ENCODE assay signal across 22 mouse cellular contexts in the genomic region with DNA sequence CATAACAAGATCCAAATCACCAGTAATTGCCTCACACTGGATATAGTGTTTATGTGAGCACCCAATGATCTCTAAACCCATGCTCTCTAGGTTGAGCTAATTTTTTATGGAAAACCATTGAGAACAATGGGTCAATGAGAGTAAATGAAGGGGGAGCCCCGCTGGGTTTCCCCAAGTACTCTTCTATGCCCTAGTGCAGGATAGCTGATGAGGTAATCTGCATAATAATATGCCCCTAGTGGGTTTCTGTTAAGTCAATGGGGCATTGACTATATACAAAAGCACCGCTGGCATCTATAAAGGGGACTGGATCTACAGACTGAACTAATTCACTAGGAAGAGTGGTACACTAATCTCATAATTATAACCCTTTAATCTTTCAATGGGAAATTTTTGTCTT.
DNase-seq lines count a peak whose midpoint lies in the region; ATAC-seq and TF ChIP-seq lines count a peak whose summit lies in the region.
"Had no signal": no experiment of that assay in that cellular context is flagged by ENCODE, and none has a peak within 500 bp of the region (broad histone marks: within the 10 kb centered on the region; RNA-seq: fewer than 3 reads in every experiment).

No protein-coding gene starts in this region.

- no peak overlapping the region for H3K9ac ChIP-seq in midbrain, embryonic 11.5 days (ENCODE audit: low read length)
- no peak overlapping the region for H3K9ac ChIP-seq in midbrain, postnatal 0 days (replicated peaks; ENCODE audit: low read length, poor library complexity, severe bottlenecking)
- H3K9ac ChIP-seq in ES-E14 (ENCODE audit: insufficient read depth, low read depth, low read length, poor library complexity, severe bottlenecking): no peak overlapping the region
- H3K9ac ChIP-seq in hindbrain, embryonic 14.5 days: no peak overlapping the region
- H3K9ac ChIP-seq: embryonic facial prominence, embryonic 13.5 days; heart, embryonic 13.5 days had no signal

- peak; percentile 79 for DNase-seq in midbrain, embryonic 11.5 days (ENCODE audit: low spot score, missing footprints)
- DNase-seq in midbrain, postnatal 0 days (ENCODE audit: low spot score): no peak
- DNase-seq in ES-E14 (ENCODE audit: low read depth, low spot score): peak; percentile 24
- peak; percentile 16 for DNase-seq in ZHBTc4 (ENCODE audit: low read depth, low spot score)
- no peak for DNase-seq in hindbrain, embryonic 14.5 days (ENCODE audit: low spot score)
- DNase-seq in layer of hippocampus, adult 9-11 months: no peak
- no peak for DNase-seq in spleen, adult 12 weeks (ENCODE audit: low spot score)
- DNase-seq: adrenal gland, adult 8-10 months; cerebellum, adult 11 months; cerebellum, postnatal 36 days; heart, adult 11 months; heart, postnatal 36 days; lung, adult 2 months; lung, postnatal 4 days; spleen, adult 18-20 months; thymus, adult 18-20 months had no signal

- peaks cover 2% of the 10 kb centered on the region; the same call in 1 of the 2 replicates for H3K4me1 ChIP-seq in midbrain, embryonic 11.5 days (ENCODE audit: control insufficient read depth, insufficient read depth, low read length)
- H3K4me1 ChIP-seq in midbrain, postnatal 0 days (ENCODE audit: insufficient read depth, low read length): no peaks in the 10 kb centered on the region
- no peaks in the 10 kb centered on the region for H3K4me1 ChIP-seq in ES-E14 (ENCODE audit: control insufficient read depth in 2 of 2, insufficient read depth in 2 of 2, low read length in 2 of 2, poor library complexity in 1 of 2)
- H3K4me1 ChIP-seq in hindbrain, embryonic 14.5 days (replicated peaks; ENCODE audit: control insufficient read depth, insufficient read depth, low read length): no peaks in the 10 kb centered on the region; the same call in 1 of the 2 replicates
- H3K4me1 ChIP-seq: embryonic facial prominence, embryonic 13.5 days; heart, embryonic 13.5 days had no signal

- no peak overlapping the region for H3K4me3 ChIP-seq in midbrain, embryonic 11.5 days (ENCODE audit: low read depth, low read length)
- H3K4me3 ChIP-seq in midbrain, postnatal 0 days (ENCODE audit: low read depth, low read length): no peak overlapping the region
- no peak overlapping the region for H3K4me3 ChIP-seq in ES-E14 (ENCODE audit: insufficient read depth in 1 of 2, low read depth in 1 of 2, low read length in 2 of 2, poor library complexity in 1 of 2, severe bottlenecking in 1 of 2)
- no peak overlapping the region for H3K4me3 ChIP-seq in hindbrain, embryonic 14.5 days (replicated peaks; ENCODE audit: low read length)
- H3K4me3 ChIP-seq: embryonic facial prominence, embryonic 13.5 days; heart, embryonic 13.5 days; limb, embryonic 10.5 days had no signal

- no peak overlapping the region for H3K4me2 ChIP-seq in midbrain, embryonic 11.5 days
- H3K4me2 ChIP-seq in midbrain, postnatal 0 days (ENCODE audit: low read depth, low read length, poor library complexity, severe bottlenecking): no peak overlapping the region
- no peak overlapping the region for H3K4me2 ChIP-seq in hindbrain, embryonic 14.5 days (replicated peaks)
- H3K4me2 ChIP-seq: embryonic facial prominence, embryonic 13.5 days; heart, embryonic 13.5 days; liver, embryonic 11.5 days had no signal

- in situ Hi-C loops in ES-E14 (cut with MboI; ENCODE audit: low sequenced_read_pairs in 2 of 2, unreplicated experiment in 2 of 2): no loop called here

- 8% methylated on average over 2 of the region's 2 CpGs for WGBS in midbrain, embryonic 11.5 days
- 15% methylated on average over 2 of the region's 2 CpGs for WGBS in midbrain, postnatal 0 days
- WGBS in hindbrain, embryonic 14.5 days: 4% methylated on average over 2 of the region's 2 CpGs

- no peaks in the 10 kb centered on the region for H3K27me3 ChIP-seq in midbrain, embryonic 11.5 days (ENCODE audit: control insufficient read depth, insufficient read depth, low read length)
- no peaks in the 10 kb centered on the region for H3K27me3 ChIP-seq in midbrain, postnatal 0 days (ENCODE audit: insufficient read depth, low read length)
- no peaks in the 10 kb centered on the region for H3K27me3 ChIP-seq in hindbrain, embryonic 14.5 days (ENCODE audit: control insufficient read depth, insufficient read depth, low read length)
- H3K27me3 ChIP-seq: embryonic facial prominence, embryonic 13.5 days; heart, embryonic 13.5 days had no signal

- no peak overlapping the region for H3K27ac ChIP-seq in midbrain, embryonic 11.5 days (ENCODE audit: low read depth, low read length)
- no peak overlapping the region for H3K27ac ChIP-seq in midbrain, postnatal 0 days (ENCODE audit: low read depth, low read length)
- H3K27ac ChIP-seq in ES-E14 (ENCODE audit: insufficient read depth, low read depth, low read length, poor library complexity, severe bottlenecking): no peak overlapping the region
- H3K27ac ChIP-seq in hindbrain, embryonic 14.5 days: no peak overlapping the region
- H3K27ac ChIP-seq: embryonic facial prominence, embryonic 13.5 days; heart, embryonic 13.5 days; kidney, postnatal 0 days; limb, embryonic 10.5 days had no signal

- no peaks in the 10 kb centered on the region for H3K36me3 ChIP-seq in midbrain, embryonic 11.5 days (ENCODE audit: control insufficient read depth, insufficient read depth, low read length)
- H3K36me3 ChIP-seq in midbrain, postnatal 0 days (ENCODE audit: insufficient read depth, low read length): no peaks in the 10 kb centered on the region
- H3K36me3 ChIP-seq in ES-E14 (ENCODE audit: control insufficient read depth, insufficient read depth, low read length, poor library complexity, severe bottlenecking): no peaks in the 10 kb centered on the region
- H3K36me3 ChIP-seq in hindbrain, embryonic 14.5 days (replicated peaks; ENCODE audit: control insufficient read depth, insufficient read depth): no peaks in the 10 kb centered on the region
- H3K36me3 ChIP-seq: embryonic facial prominence, embryonic 13.5 days; heart, embryonic 13.5 days; limb, embryonic 10.5 days had no signal

- no peak for TF ChIP-seq CTCF in midbrain, postnatal 0 days (IDR thresholded peaks at IDR 0.05)

- ATAC-seq in midbrain, embryonic 11.5 days (ENCODE audit: low FRiP score): peak; percentile 81
- ATAC-seq in midbrain, postnatal 0 days (ENCODE audit: low FRiP score): no peak
- 0 out of 2 replicates have a peak, but pooled peaks have one; percentile 59 for ATAC-seq in hindbrain, embryonic 14.5 days (ENCODE audit: low FRiP score)
- ATAC-seq: intestine, postnatal 0 days had no signal

- no peaks in the 10 kb centered on the region for H3K9me3 ChIP-seq in midbrain, embryonic 11.5 days (ENCODE audit: control insufficient read depth, low read length)
- no peaks in the 10 kb centered on the region for H3K9me3 ChIP-seq in midbrain, postnatal 0 days (ENCODE audit: low read length)
- H3K9me3 ChIP-seq in ES-E14 (ENCODE audit: control insufficient read depth, insufficient read depth, low read depth, low read length): no peaks in the 10 kb centered on the region
- H3K9me3 ChIP-seq in hindbrain, embryonic 14.5 days (ENCODE audit: control insufficient read depth, low read length): no peaks in the 10 kb centered on the region
- H3K9me3 ChIP-seq: embryonic facial prominence, embryonic 13.5 days; heart, embryonic 13.5 days; limb, embryonic 10.5 days had no signal

TF ChIP-seq in ES-E14, 5 proteins besides CTCF, POLR2A, EP300 and RAD21:
- TF ChIP-seq CHD2 (IDR thresholded peaks at IDR 0.05; ENCODE audit: low read depth, low read length) (peak; percentile 64), ZNF384 (IDR thresholded peaks at IDR 0.05; ENCODE audit: low read depth, low read length) (0 out of 2 replicates have a peak, but pooled peaks have one; percentile 26), MAFK (IDR thresholded peaks at IDR 0.05; ENCODE audit: insufficient read depth, low read depth, low read length) (no peak), ZC3H11A (IDR thresholded peaks at IDR 0.05; ENCODE audit: borderline replicate concordance, low read depth, low read length) (no peak), HCFC1 (IDR thresholded peaks at IDR 0.05; ENCODE audit: borderline replicate concordance, insufficient read depth, low read length) (no peak)

Comparison
In these comparisons a context has a peak if more than half of its experiments do, and no peak if none do; other contexts are left out.
1. DNase-seq: peak in midbrain, embryonic 11.5 days (single experiment), ES-E14 (single experiment) and ZHBTc4 (single experiment); none in midbrain, postnatal 0 days (single experiment), hindbrain, embryonic 14.5 days (single experiment), layer of hippocampus, adult 9-11 months (single experiment) and spleen, adult 12 weeks (single experiment).